Mouse (Mus musculus) kidney, postnatal 36 days (tissue): ENCODE data around the gene Misp.

ENCODE experiments used
- DNase-seq, 2 experiments: peaks; one replicate each; pipeline ENCODE4 v3.0.0; 2021 to 2022; ENCODE audit warnings: mixed read lengths in 2 of 2

Gene Misp

GRCm38 (mm10) chr10:79794491-79794931, 26.3 kb upstream of the Misp start:
- peak; percentile 92 to 94 for DNase-seq

GRCm38 (mm10) chr10:79795905-79796304, 24.9 kb upstream of the Misp start:
- no peak for DNase-seq

- peak in 1 of 2 experiments; percentile 63 for DNase-seq
Observed at GRCm38 (mm10) chr10:79797326-79797725, 23.5 kb upstream of the Misp start.

GRCm38 (mm10) chr10:79798289-79798928, 22.4 kb upstream of the Misp start:
- peak; percentile 79 to 89 for DNase-seq

- DNase-seq: peak; percentile 64 to 72
Observed at GRCm38 (mm10) chr10:79800508-79800907, 20.3 kb upstream of the Misp start.

- DNase-seq: peak; percentile 76 to 82
Observed at GRCm38 (mm10) chr10:79801837-79802236, 19.0 kb upstream of the Misp start.

GRCm38 (mm10) chr10:79802331-79802971, 18.3 kb upstream of the Misp start:
- DNase-seq: peak; percentile 90 to 91

GRCm38 (mm10) chr10:79803716-79804323, 17.0 kb upstream of the Misp start:
- peak in 1 of 2 experiments; percentile 60 for DNase-seq

GRCm38 (mm10) chr10:79805636-79806035, 15.2 kb upstream of the Misp start:
- DNase-seq: peak; percentile 82 to 85

- no peak for DNase-seq
Observed at GRCm38 (mm10) chr10:79806331-79806730, 14.5 kb upstream of the Misp start.

GRCm38 (mm10) chr10:79806972-79807371, 13.8 kb upstream of the Misp start:
- peak; percentile 44 to 75 for DNase-seq

GRCm38 (mm10) chr10:79807826-79808225, 13.0 kb upstream of the Misp start:
- peak; percentile 73 to 76 for DNase-seq

- peak in 1 of 2 experiments; percentile 60 for DNase-seq
Observed at GRCm38 (mm10) chr10:79808728-79809127, 12.1 kb upstream of the Misp start.

GRCm38 (mm10) chr10:79811736-79812637, 8.8 kb upstream of the Misp start:
- peak; percentile 84 to 94 for DNase-seq

- peak; percentile 68 to 84 for DNase-seq
Observed at GRCm38 (mm10) chr10:79814271-79814842, 6.4 kb upstream of the Misp start.

- peak; percentile 81 to 91 for DNase-seq
Observed at GRCm38 (mm10) chr10:79815671-79816494, 4.9 kb upstream of the Misp start.

- no peak for DNase-seq
Observed at GRCm38 (mm10) chr10:79817111-79817510, 3.7 kb upstream of the Misp start.

GRCm38 (mm10) chr10:79818225-79818624, 2.6 kb upstream of the Misp start:
- DNase-seq: no peak

GRCm38 (mm10) chr10:79819606-79820005, 1.2 kb upstream of the Misp start:
- no peak for DNase-seq

- no peak for DNase-seq
Observed at GRCm38 (mm10) chr10:79820277-79820676, 512 bp upstream of the Misp start.

GRCm38 (mm10) chr10:79821731-79822130, 942 bp downstream of the Misp start:
- DNase-seq: no peak
